In the genomic region with DNA sequence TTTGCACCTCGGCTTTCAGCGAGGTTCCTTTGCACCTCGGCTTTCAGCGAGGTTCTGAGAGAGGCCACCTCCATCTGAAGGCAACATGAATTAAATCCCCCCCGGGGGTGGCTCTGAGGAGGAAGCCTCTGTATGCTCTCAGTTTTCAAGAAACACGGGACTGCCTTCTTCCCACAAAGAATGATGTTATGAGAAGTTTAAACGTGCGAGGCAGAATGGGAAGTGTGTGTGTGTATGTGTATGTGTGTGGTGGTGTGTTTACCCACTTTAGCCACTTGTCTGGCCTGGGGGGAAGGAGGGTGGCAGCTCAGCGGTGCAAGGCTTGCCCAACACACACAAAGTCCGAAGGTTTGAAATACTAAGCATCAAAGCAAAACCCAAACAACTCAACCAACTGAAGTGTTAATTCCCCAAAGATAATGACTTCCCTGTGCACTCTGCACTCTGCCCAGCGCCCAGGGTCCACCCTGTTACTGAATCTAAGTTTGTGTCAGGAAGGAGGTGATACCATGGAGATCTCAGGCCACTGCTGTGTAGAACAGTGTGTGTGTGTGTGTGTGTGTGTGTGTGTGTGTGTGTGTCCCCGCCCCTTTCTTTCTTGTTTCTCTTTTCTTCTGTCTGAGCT, we compare ENCODE assay signal across 8 mouse cellular contexts. TPM values are rescaled to one million over a fixed set of nuclear protein-coding genes. Genes with fewer than 3 reads are reported as not detected.
DNase-seq lines count a peak whose midpoint lies in the region; ATAC-seq lines count a peak whose summit lies in the region.

No protein-coding gene starts in this region.

- no peak overlapping the region for H3K9ac ChIP-seq in heart, embryonic 15.5 days
- no peak overlapping the region for H3K9ac ChIP-seq in heart, embryonic 11.5 days (ENCODE audit: low read depth, low read length)
- no peak overlapping the region for H3K9ac ChIP-seq in forebrain, embryonic 14.5 days (ENCODE audit: low read length)

- H3K4me1 ChIP-seq in heart, embryonic 15.5 days (replicated peaks), result peaks cover 16% of the 10 kb centered on the region
- H3K4me1 ChIP-seq in heart, embryonic 11.5 days (ENCODE audit: control insufficient read depth, insufficient read depth, low read length), result 0 out of 2 replicates have a peak, but pooled peaks cover 4% of the 10 kb centered on the region
- peaks cover 13% of the 10 kb centered on the region; the same call in 1 of the 2 replicates for H3K4me1 ChIP-seq in forebrain, embryonic 14.5 days (ENCODE audit: control insufficient read depth, insufficient read depth, low read length)

- H3K4me2 ChIP-seq in heart, embryonic 15.5 days, result peak overlapping the region; percentile 90
- H3K4me2 ChIP-seq in heart, embryonic 11.5 days, result no peak overlapping the region
- peak overlapping the region; percentile 96 for H3K4me2 ChIP-seq in forebrain, embryonic 14.5 days (ENCODE audit: low read length)

- no peak for ATAC-seq in heart, embryonic 15.5 days (replicated peaks; ENCODE audit: insufficient number of reproducible peaks, insufficient read depth, low FRiP score, low read depth)
- no peak for ATAC-seq in heart, embryonic 11.5 days (replicated peaks; ENCODE audit: insufficient number of reproducible peaks, low FRiP score, low TSS enrichment)
- no peak for ATAC-seq in forebrain, embryonic 14.5 days
- ATAC-seq in monocyte, adult 5-6 weeks (replicated peaks; ENCODE audit: insufficient number of reproducible peaks, low FRiP score, low TSS enrichment, poor library complexity, severe bottlenecking), result peak; percentile 36
- no peak for ATAC-seq in megakaryocyte-erythroid progenitor cell, adult 5-6 weeks (replicated peaks; ENCODE audit: low FRiP score, low TSS enrichment, poor library complexity, severe bottlenecking)
- ATAC-seq in erythroid progenitor cell, adult 5-6 weeks (replicated peaks; ENCODE audit: low FRiP score, poor library complexity, severe bottlenecking), result no peak

- intact Hi-C loops in heart, postnatal 25 days (cut with DNase I), result no loop called here

- H3K27ac ChIP-seq in heart, embryonic 15.5 days, result no peak overlapping the region; the same call in 1 of the 2 replicates
- H3K27ac ChIP-seq in heart, embryonic 11.5 days (ENCODE audit: low read depth, low read length), result no peak overlapping the region
- H3K27ac ChIP-seq in forebrain, embryonic 14.5 days (ENCODE audit: low read depth, low read length), result no peak overlapping the region

- H3K9me3 ChIP-seq in heart, embryonic 15.5 days (replicated peaks), result no peaks in the 10 kb centered on the region
- no peaks in the 10 kb centered on the region for H3K9me3 ChIP-seq in heart, embryonic 11.5 days (replicated peaks; ENCODE audit: control insufficient read depth, low read length)
- H3K9me3 ChIP-seq in forebrain, embryonic 14.5 days (replicated peaks; ENCODE audit: control insufficient read depth, low read length), result no peaks in the 10 kb centered on the region

- peaks cover 13% of the 10 kb centered on the region; the same call in 1 of the 2 replicates for H3K27me3 ChIP-seq in heart, embryonic 15.5 days
- H3K27me3 ChIP-seq in heart, embryonic 11.5 days (ENCODE audit: control insufficient read depth, insufficient read depth, low read length), result peaks cover 14% of the 10 kb centered on the region
- peaks cover 13% of the 10 kb centered on the region; the same call in 1 of the 2 replicates for H3K27me3 ChIP-seq in forebrain, embryonic 14.5 days (replicated peaks; ENCODE audit: control insufficient read depth, insufficient read depth, low read length)

- DNase-seq in forebrain, embryonic 14.5 days (ENCODE audit: low spot score), result no peak
- DNase-seq in kidney, postnatal 10 days, result peak; percentile 61
- no peak for DNase-seq in heart, postnatal 25 days (ENCODE audit: low spot score)

- H3K36me3 ChIP-seq in heart, embryonic 15.5 days, result no peaks in the 10 kb centered on the region
- no peaks in the 10 kb centered on the region for H3K36me3 ChIP-seq in heart, embryonic 11.5 days (ENCODE audit: control insufficient read depth, insufficient read depth, low read length)
- H3K36me3 ChIP-seq in forebrain, embryonic 14.5 days (ENCODE audit: control insufficient read depth, insufficient read depth, low read length), result no peaks in the 10 kb centered on the region

- 44% methylated on average over 12 of the region's 12 CpGs for WGBS in heart, embryonic 15.5 days
- WGBS in heart, embryonic 11.5 days (ENCODE audit: insufficient replicate concordance), result 40% methylated on average over 12 of the region's 12 CpGs
- 12% methylated on average over 12 of the region's 12 CpGs for WGBS in forebrain, embryonic 14.5 days

- H3K4me3 ChIP-seq in heart, embryonic 15.5 days, result peak overlapping the region; percentile 61
- H3K4me3 ChIP-seq in heart, embryonic 11.5 days (ENCODE audit: low read depth, low read length), result no peak overlapping the region
- H3K4me3 ChIP-seq in forebrain, embryonic 14.5 days (ENCODE audit: low read depth, low read length), result 0 out of 2 replicates have a peak overlapping the region, but pooled peaks have one; percentile 49

RNA-seq across cellular contexts. Expression of gene Cd83, which starts 1.7 kb away (rescaled TPM):
- 3.9 and 12.3 TPM in 2 replicates for polyA plus RNA-seq in heart, embryonic 15.5 days (2015; fragmentation: Nextera tagmentation; extraction: Ambion mirVana)
- 2.2 and 2.4 TPM in 2 replicates for polyA plus RNA-seq in heart, embryonic 11.5 days (2014; fragmentation: Nextera tagmentation; extraction: Ambion mirVana)
- polyA plus RNA-seq in forebrain, embryonic 14.5 days (2014; fragmentation: Nextera tagmentation; extraction: Ambion mirVana), result 9.1 and 9.2 TPM in 2 replicates
- 165 to 355 TPM (median 352 TPM) in 3 replicates for total RNA-seq in monocyte, adult 5-6 weeks (2017)
- 0.32 TPM in 1 of 2 replicates, not detected in the other for total RNA-seq in megakaryocyte-erythroid progenitor cell, adult 5-6 weeks (2014; fragmentation: Nextera tagmentation)
- 0.38 TPM in 1 of 2 replicates, not detected in the other for total RNA-seq in megakaryocyte-erythroid progenitor cell, adult 5-6 weeks (2017)
- total RNA-seq in erythroid progenitor cell, adult 5-6 weeks (2015; ENCODE audit: low replicate concordance), result 4.2 TPM in 1 of 2 replicates, not detected in the other
- 1.4 and 3.1 TPM in 2 replicates for total RNA-seq in erythroid progenitor cell, adult 5-6 weeks (2017; ENCODE audit: low replicate concordance)
- total RNA-seq in heart, postnatal 25 days (2021), result 1 to 10 TPM; 3.1 to 3.5 TPM

Comparison
In these comparisons a context has a peak if more than half of its experiments do, and no peak if none do; other contexts are left out.
1. RNA of gene Cd83, which starts 1.7 kb away (total RNA-seq): 165 to 355 TPM in monocyte, adult 5-6 weeks; 1.4 to 4.2 TPM in erythroid progenitor cell, adult 5-6 weeks, 3.1 to 3.5 TPM in heart, postnatal 25 days and 0.32 to 0.38 TPM in megakaryocyte-erythroid progenitor cell, adult 5-6 weeks; every median in the first group is over 10 times any median in the second.